Mouse (Mus musculus) embryonic facial prominence, embryonic 11.5 days (tissue): Measurements from ENCODE around the gene Ceacam14. TPM values are rescaled to one million over a fixed set of nuclear protein-coding genes. Genes with fewer than 3 reads are reported as not detected.

Experiments used
- ATAC-seq: fragments of 200-750 bp; cut with Nextera tagmentation; replicated peaks from 2 replicates; pipeline ENCODE4 v1.8.0; 2017; ENCODE audit warnings: low read depth; ENCODE audit not compliant: insufficient number of reproducible peaks, low FRiP score, low TSS enrichment
- DNase-seq: peaks from one replicate; pipeline ENCODE4 v3.0.0-alpha.2; 2015; ENCODE audit warnings: low spot score
- H3K27ac ChIP-seq: fragments of 300-500 bp; sonication (generic); replicated peaks from 2 replicates; pipeline ENCODE4 v1.5.1; 2014; ENCODE audit warnings: mild to moderate bottlenecking, low read depth, low read length, control low read depth
- H3K27me3 ChIP-seq: fragments of 300-500 bp; sonication (generic); 2 replicates; pipeline ENCODE4 v1.6.1; 2014; ENCODE audit warnings: mild to moderate bottlenecking, low read length, moderate library complexity, mixed read lengths; ENCODE audit not compliant: control insufficient read depth, insufficient read depth
- H3K36me3 ChIP-seq: fragments of 300-500 bp; sonication (generic); replicated peaks from 2 replicates; pipeline ENCODE4 v1.6.1; 2014; ENCODE audit warnings: low read depth, mild to moderate bottlenecking, low read length, moderate library complexity, mixed read lengths; ENCODE audit not compliant: control insufficient read depth, insufficient read depth
- H3K4me1 ChIP-seq: fragments of 300-500 bp; sonication (generic); 2 replicates; pipeline ENCODE4 v1.6.1; 2014; ENCODE audit warnings: low read length, mixed read lengths; ENCODE audit not compliant: control insufficient read depth, insufficient read depth
- H3K4me2 ChIP-seq: fragments of 300-500 bp; sonication (generic); 2 replicates; pipeline ENCODE4 v1.6.1; 2014; ENCODE audit warnings: low read depth, mild to moderate bottlenecking, control low read depth, low read length, moderate library complexity
- H3K4me3 ChIP-seq: fragments of 300-500 bp; sonication (generic); 2 replicates; pipeline ENCODE4 v1.5.1; 2014; ENCODE audit warnings: low read depth, low read length, control low read depth
- H3K9ac ChIP-seq: fragments of 300-500 bp; sonication (generic); replicated peaks from 2 replicates; pipeline ENCODE4 v1.6.1; 2014; ENCODE audit warnings: mild to moderate bottlenecking, control low read depth, low read length
- H3K9me3 ChIP-seq: fragments of 300-500 bp; sonication (generic); replicated peaks from 2 replicates; pipeline ENCODE4 v1.6.1; 2016; ENCODE audit warnings: mild to moderate bottlenecking, low read length, inconsistent platforms, mixed read lengths; ENCODE audit not compliant: control insufficient read depth
- WGBS: fragments of 180-500 bp; shearing (Covaris S2); extraction: QIAGEN DNeasy Blood & Tissue Kit; methylation state at CpG from one replicate; pipeline ENCODE4 v1.1.7; 2014; 5-methylcytosine and 5-hydroxymethylcytosine counted together
- polyA plus RNA-seq: library from polyadenylated mRNA; unstranded; fragments of >200 nt; fragmentation: Nextera tagmentation; extraction: Ambion mirVana; gene quantifications from 2 replicates; pipeline ENCODE4 v1.2.1, GENCODE M21; 2014

The Ceacam14 gene
- not detected in 2 replicates for polyA plus RNA-seq

DNA sequence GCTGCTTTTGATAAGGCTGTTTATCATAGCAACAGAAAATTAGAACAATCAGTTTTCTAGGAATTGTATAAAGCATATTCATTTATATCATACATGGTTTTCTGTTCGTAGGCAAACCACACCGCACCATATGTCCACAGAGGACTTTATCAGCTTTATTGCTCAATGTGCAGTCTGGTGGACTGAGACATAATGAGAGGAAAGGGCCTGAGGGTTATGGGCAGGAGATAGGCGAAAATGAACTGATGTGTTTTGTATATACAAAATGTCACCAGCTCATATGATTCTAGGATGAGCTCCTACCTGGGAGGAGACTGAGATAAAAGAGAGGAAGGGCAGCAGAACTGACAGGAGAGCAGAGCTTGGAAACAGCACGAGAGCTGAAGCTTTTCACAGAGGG lies at the start of gene Ceacam14:
Gene Ceacam14 (plus strand): TSS at position 301 of the 400 bp plus-strand sequence.
- ATAC-seq (no peak), DNase-seq (no peak)
- 73% methylated on average over 4 of the region's 4 CpGs for WGBS
- no peak within 1 kb of the TSS for H3K9ac ChIP-seq
- no peaks in the 10 kb centered on the region for H3K27me3 ChIP-seq
- peaks cover 3% of the 10 kb centered on the region for H3K9me3 ChIP-seq
- no peaks in the 10 kb centered on the region for H3K4me1 ChIP-seq
- no peak within 1 kb of the TSS for H3K4me3 ChIP-seq
- no peaks in the 10 kb centered on the region for H3K36me3 ChIP-seq
- no peak within 1 kb of the TSS for H3K27ac ChIP-seq
- H3K4me2 ChIP-seq, result no peak within 1 kb of the TSS

Other genes starting within 250 kb of the Ceacam14 start
- gene Ceacam5, start 99.4 kb upstream of the Ceacam14 start, polyA plus RNA-seq, result not detected in 2 replicates
- not detected in 2 replicates for gene Gm5155, start 59.1 kb downstream of the Ceacam14 start, polyA plus RNA-seq
- gene Ceacam11, start 159.5 kb downstream of the Ceacam14 start, polyA plus RNA-seq, result not detected in 2 replicates
- gene Ceacam13, start 197.3 kb downstream of the Ceacam14 start, polyA plus RNA-seq, result not detected in 2 replicates